Mouse (Mus musculus) bone marrow macrophage, adult 2 months (primary cell): ENCODE results near the gene Kcnk3.

Source experiments
- CTCF ChIP-seq: IDR thresholded peaks from 2 replicates; pipeline ENCODE4 v1.5.1; 2012; ENCODE audit warnings: low read depth, mild to moderate bottlenecking, low read length, moderate library complexity
- POLR2A ChIP-seq: IDR thresholded peaks from 2 replicates; pipeline ENCODE4 v1.6.1; 2012; ENCODE audit warnings: mild to moderate bottlenecking, low read depth, low read length, borderline replicate concordance

DNA sequence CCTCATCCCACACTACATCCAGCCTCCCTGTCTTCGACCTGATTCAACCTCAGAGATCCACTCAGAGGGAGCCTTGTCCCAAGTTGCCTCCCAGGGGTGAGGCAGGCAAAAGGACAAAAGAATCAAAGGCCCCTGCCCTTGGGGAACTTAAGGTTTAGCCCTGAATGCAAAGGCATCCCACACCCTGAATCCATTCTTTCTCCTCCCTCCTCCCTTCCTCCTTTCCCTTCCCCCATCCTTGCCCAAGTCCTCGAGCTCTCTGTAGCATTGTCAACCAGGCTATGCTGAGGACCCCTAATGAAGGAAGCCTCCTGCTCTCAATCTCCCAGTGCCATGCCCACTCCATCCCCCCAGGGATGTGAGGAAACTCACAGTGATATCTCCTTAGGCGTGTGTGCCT, 23.7 kb downstream of the Kcnk3 start:
- TF ChIP-seq CTCF (no peak), POLR2A (no peak)
